Mouse (Mus musculus) kidney, adult 2 months (tissue): ENCODE data around the gene Trpc7.

Experiments used
- CTCF ChIP-seq: fragments of 200-500 bp; conservative IDR thresholded peaks from 2 replicates; pipeline ENCODE4 v1.5.1; 2011; ENCODE audit warnings: low read depth, mild to moderate bottlenecking, control low read depth, low read length, moderate library complexity, mixed read lengths; ENCODE audit not compliant: insufficient read depth, insufficient read length
- POLR2A ChIP-seq: fragments of 200-500 bp; IDR thresholded peaks from one replicate; pipeline ENCODE4 v1.6.1; 2011; ENCODE audit warnings: low read depth, low read length, control low read depth

DNA sequence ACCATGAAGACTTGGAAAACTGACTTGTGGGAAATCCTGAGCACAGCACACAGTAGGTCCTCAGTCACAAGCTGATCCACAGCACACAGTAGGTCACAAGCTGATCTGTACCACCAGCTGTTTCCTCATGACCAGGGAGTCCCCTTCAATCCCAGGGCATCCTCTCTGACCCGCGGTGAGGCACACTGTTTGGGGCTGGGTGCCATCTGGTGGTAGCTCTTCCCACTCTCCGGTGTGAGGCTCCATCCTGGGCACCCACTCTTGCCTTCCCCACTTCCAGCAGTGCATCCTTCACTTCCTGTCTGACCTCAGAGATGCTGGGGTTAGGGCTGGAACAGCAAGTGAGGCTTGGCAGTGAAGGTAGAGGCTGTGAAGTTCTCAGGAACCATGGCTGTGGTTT is 123.2 kb downstream of the Trpc7 start:
- TF ChIP-seq POLR2A: no peak
- peak; percentile 43 for TF ChIP-seq CTCF
